Mouse (Mus musculus): ENCODE data around the gene Mgme1.
A peak's percentile ranks its signal among the peaks of the same experiment; 100 is the strongest.

Mgme1 gene

DNA sequence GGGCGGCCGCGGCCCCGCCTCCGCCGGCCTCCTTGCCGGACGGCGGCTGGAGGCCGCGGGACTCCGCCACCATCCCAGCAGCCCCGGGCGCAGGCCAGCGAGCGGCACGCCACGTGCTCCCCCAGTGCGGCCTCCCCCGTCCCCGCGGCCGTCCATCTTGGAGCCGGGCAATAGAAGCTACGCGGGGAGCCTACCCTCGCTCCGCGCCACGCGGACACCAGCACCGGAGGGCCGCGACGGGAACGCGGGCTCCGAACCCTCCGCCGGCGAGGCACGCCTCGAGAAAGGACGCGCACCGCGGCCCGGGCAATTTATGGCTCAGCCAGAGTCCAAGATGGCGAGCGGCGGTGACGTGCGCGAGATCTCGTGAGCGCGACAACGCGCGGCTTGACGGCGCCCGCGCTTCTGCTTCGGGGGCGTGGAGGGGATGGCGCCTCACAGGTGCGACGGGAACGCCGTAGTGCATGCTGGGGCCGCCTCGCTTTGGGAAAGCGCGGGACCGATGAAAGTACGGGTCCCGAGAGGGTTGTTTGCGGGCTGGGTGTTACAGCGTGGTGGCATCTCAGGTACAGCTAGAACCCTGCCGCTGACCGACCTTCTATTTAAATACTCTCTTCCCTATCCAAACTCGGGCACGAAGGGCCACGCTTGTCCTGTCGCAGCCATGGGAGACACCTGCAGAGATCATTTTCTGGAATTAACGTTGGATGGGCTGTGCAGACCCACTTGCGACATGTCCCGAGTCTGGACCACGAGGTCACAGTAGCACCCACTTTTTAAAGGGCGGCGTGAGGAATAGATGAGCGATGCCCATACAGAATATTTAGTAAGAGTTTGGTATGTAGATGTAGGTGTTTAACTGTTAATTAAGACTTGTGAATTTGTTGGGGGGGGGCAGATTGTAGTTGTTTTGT lies at the start of gene Mgme1, which contains the start of gene Snx5:
Gene Mgme1, plus strand, starts transcription at position 157 of the 914 bp plus-strand sequence.
Gene Snx5, minus strand, starts transcription at position 400 of the 914 bp plus-strand sequence.
- peak; percentile 96 for DNase-seq (ENCODE audit: extremely low spot score)

GRCm38 (mm10) chr2:144224351-144224750 lies 46.1 kb upstream of the Mgme1 start:
- no peak for DNase-seq (ENCODE audit: extremely low spot score)

GRCm38 (mm10) chr2:144226906-144227586 lies 43.4 kb upstream of the Mgme1 start:
- DNase-seq (ENCODE audit: extremely low spot score), result no peak

GRCm38 (mm10) chr2:144228521-144229346 lies 41.7 kb upstream of the Mgme1 start:
- no peak for DNase-seq (ENCODE audit: extremely low spot score)

DNA sequence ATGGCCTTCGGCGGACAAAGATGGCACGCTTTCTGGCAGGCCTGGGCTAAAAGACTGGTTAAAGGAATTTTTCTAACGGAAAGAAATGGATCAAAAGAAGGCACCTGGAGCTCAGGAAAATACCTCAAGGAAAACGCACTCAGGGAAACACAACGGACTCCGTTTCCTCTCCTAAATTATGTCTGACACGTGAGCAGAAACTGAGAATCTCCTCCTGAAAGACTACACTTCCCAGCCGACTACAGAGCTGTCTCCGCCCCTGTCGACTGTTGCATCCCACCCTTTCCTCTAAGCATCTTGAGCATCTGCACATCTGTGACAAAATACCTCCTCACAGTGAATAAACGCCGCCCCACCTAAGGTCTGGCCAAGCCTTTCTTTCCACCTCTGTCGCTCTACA lies 40.8 kb upstream of the Mgme1 start:
- no peak for DNase-seq (ENCODE audit: extremely low spot score)

DNA sequence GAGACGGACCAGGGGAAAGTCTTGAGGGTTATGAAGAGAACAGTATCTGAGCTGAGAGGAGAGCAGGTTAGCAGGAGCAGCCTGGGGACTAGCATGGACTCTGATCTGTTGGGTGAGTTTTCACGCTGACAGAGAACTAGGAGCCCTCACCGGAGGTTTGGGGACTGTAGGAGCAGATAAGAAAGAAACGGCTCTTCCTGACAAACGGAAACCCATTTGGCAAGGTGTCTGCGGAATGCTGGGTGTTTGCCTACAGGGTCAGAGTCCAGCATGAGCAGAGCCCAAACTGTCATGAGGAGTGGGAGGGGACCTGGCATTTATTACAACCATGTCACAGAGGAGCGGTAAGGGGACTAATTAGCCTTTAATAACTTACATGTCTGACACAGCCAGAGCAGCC lies 40.0 kb upstream of the Mgme1 start:
- DNase-seq (ENCODE audit: extremely low spot score), result no peak

- no peak for DNase-seq (ENCODE audit: extremely low spot score)
These were observed 39.3 kb upstream of the Mgme1 start for GRCm38 (mm10) chr2:144231115-144231514.

DNA sequence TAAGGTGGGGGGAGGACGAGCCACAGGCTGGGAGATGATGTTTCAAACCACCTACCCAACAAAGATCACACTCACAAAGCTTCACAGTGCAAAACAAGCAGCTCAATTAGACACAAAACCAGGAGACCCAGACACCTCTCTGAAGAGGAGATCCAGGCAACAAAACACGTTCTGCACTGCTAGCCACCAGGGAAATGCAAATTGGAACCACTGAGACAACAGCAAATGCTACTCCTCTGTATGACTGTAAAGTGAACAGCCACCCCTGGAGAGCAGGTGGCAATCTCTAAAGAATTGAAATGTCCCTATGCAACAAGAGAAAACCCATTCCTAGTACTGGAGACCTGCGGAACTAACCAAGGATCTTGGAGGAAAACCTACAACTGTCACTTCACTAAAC lies 36.9 kb upstream of the Mgme1 start:
- DNase-seq (ENCODE audit: extremely low spot score), result no peak

DNA sequence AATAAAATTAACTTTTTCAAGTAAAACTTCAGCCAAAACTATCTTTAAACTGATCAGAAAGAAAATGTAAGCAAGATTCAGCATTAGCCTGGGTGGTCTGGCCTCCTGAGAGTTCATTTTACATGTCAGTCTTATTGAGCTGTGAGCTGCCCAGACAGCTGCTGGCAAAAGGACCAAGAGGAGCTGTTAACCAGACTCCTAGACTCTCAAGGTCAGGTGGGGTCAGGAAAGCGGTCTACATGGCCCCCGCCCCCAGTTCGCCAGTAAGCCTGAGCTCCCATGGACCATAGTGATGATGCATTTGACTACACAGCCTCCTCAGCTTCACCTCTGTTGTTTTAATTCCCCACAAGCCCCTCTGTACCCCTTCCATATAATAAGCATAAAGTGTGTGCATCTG lies 34.7 kb upstream of the Mgme1 start:
- DNase-seq (ENCODE audit: extremely low spot score), result peak; percentile 30

- no peak for DNase-seq (ENCODE audit: extremely low spot score)
These were observed 33.5 kb upstream of the Mgme1 start for GRCm38 (mm10) chr2:144236791-144237584.

DNA sequence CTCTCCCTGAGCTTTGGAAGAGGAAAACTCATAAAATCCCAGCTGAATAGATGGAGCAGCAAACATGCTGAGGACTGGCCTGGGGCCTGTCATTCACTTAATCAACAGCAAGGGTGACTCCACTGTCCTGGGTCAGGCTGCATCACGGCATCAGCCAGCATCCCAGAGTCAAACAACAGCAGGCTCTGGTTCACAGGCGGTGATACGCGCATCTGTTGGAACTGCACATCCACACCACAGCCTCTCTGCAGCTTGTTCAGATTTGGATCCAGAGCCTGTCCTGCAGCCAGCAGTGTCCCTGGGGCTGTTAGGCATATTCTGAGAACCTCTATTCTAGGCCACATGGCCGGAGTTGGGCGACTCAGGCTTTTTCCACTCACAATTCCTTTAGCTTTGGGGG lies 32.1 kb upstream of the Mgme1 start:
- no peak for DNase-seq (ENCODE audit: extremely low spot score)

GRCm38 (mm10) chr2:144239318-144239717 lies 31.1 kb upstream of the Mgme1 start:
- DNase-seq (ENCODE audit: extremely low spot score), result no peak

GRCm38 (mm10) chr2:144240095-144240899 lies 30.2 kb upstream of the Mgme1 start:
- no peak for DNase-seq (ENCODE audit: extremely low spot score)

- DNase-seq (ENCODE audit: extremely low spot score), result no peak
These were observed 25.0 kb upstream of the Mgme1 start for GRCm38 (mm10) chr2:144245464-144245863.

DNA sequence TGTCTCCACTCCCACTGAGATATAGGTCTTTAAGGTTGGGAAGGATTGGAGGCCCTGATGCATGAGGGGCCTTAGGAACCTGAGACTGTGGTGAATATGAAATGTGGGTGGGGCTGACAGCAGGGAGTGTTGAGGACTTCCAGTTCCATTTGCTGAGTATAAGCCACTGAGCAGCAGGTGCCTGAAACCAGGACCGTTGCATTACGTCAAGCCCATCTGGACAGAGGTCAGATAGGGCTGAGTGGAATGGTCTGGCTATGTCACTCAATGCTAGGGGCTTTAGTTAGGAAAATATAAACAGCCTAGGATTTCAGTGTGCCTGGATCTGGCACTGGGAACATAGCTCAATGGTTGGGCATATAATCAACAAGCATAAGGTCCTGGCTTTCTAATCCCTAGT lies 24.2 kb upstream of the Mgme1 start:
- no peak for DNase-seq (ENCODE audit: extremely low spot score)

- no peak for DNase-seq (ENCODE audit: extremely low spot score)
These were observed 23.0 kb upstream of the Mgme1 start for GRCm38 (mm10) chr2:144247337-144247978.

DNA sequence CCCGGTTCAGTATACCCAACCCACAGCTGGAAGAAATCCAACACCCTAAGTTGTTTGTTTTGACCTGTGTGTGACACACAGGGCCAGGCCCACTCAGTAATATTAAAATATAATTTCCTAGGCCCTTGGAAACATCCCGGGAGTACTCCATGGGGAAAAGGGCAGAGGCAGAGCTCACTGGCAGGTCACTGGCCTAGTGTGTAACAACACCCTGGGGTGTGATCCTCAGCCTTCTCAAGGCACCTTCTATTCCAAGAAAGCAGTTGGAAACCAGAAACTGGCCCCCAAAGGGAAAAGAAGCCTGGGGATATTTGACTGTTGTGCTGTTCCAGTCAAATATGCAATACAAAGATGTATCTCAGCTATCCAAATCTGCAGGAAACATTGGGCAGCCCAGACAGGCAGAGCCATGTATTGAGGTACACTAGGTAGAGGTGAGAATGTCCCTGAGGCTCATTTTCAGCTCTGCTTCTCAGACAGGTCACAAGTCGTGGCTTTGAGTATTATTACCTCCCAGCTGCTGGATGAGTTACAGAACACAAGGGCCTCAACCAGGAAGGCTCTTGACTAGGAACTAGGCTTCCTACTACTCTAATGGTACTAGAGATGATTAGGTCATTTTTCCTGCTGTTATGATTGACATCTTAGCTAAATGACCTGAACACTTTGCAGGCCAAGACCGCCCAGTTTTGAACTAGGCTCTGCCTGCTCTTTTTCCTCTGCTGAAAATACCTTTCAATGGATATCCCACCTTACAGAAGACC lies 21.7 kb upstream of the Mgme1 start:
- DNase-seq (ENCODE audit: extremely low spot score), result peak; percentile 47

GRCm38 (mm10) chr2:144250111-144250510 lies 20.4 kb upstream of the Mgme1 start:
- no peak for DNase-seq (ENCODE audit: extremely low spot score)

- DNase-seq (ENCODE audit: extremely low spot score), result no peak
These were observed 7.6 kb upstream of the Mgme1 start for GRCm38 (mm10) chr2:144262837-144263236.
